Mouse (Mus musculus): ENCODE measurements around the gene Cnga1. TPM values are rescaled to one million over a fixed set of nuclear protein-coding genes. Genes with fewer than 3 reads are reported as not detected.

Gene Cnga1
- total RNA-seq, 1 experiment: not detected

- in situ Hi-C loops (cut with MboI; ENCODE audit: low sequenced_read_pairs in 2 of 2, unreplicated experiment in 2 of 2): no loop called here
- peak; percentile 36 for DNase-seq (ENCODE audit: low read depth, low spot score)
- no peaks in the 10 kb centered on the region for H3K9me3 ChIP-seq (ENCODE audit: control insufficient read depth, insufficient read depth, low read depth, low read length)
- peak overlapping the region; percentile 60 to 63 for H3K4me3 ChIP-seq (ENCODE audit: insufficient read depth in 1 of 2, low read depth in 1 of 2, low read length in 2 of 2, poor library complexity in 1 of 2, severe bottlenecking in 1 of 2)
- no peak for TF ChIP-seq MAFK (IDR thresholded peaks at IDR 0.05; ENCODE audit: insufficient read depth, low read depth, low read length)
- no peak for TF ChIP-seq CHD2 (IDR thresholded peaks at IDR 0.05; ENCODE audit: low read depth, low read length)
- TF ChIP-seq HCFC1 (IDR thresholded peaks at IDR 0.05; ENCODE audit: borderline replicate concordance, insufficient read depth, low read length): no peak
- no peak for TF ChIP-seq ZC3H11A (IDR thresholded peaks at IDR 0.05; ENCODE audit: borderline replicate concordance, low read depth, low read length)
- TF ChIP-seq ZNF384 (IDR thresholded peaks at IDR 0.05; ENCODE audit: low read depth, low read length): no peak
- no peaks in the 10 kb centered on the region for H3K36me3 ChIP-seq (ENCODE audit: control insufficient read depth, insufficient read depth, low read length, poor library complexity, severe bottlenecking)
- peaks cover 1 to 5% of the 10 kb centered on the region in 2 experiments; a peak in 2 of 4 replicates for H3K4me1 ChIP-seq (ENCODE audit: control insufficient read depth in 2 of 2, insufficient read depth in 2 of 2, low read length in 2 of 2, poor library complexity in 1 of 2)
- H3K9ac ChIP-seq (ENCODE audit: insufficient read depth, low read depth, low read length, poor library complexity, severe bottlenecking): peak overlapping the region; percentile 28; the same call in 1 of the 2 replicates
- H3K27ac ChIP-seq (ENCODE audit: insufficient read depth, low read depth, low read length, poor library complexity, severe bottlenecking): no peak overlapping the region
These were observed 4.0 kb upstream of the Cnga1 start for GRCm38 (mm10) chr5:72647958-72648595.

DNA sequence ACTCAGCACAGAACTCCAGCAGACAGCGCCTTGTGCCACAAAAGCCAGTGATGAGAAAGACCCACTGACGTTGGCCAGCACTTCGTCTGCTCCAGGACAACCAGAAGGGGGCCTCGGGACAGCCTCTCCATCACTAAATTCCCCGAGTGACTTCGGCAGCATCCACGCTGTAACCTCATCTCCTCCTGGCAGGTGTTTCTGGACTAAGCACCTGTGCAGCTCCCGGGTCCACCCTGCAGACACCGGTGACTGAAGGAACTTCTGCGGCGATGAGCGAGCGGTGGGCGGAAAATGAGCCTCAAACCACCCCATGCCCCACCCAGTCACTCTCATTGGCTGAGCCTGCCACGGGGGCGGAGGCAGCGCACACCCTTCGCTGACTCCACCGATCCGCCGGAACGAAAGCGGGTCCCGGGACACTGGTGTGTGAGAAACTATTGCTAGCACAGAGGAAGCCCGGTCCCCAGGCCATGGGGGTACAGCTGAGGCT is 3.4 kb upstream of the Cnga1 start, which contains the start of gene Nipal1:
Gene Nipal1, plus strand, starts transcription at position 378 of the 490 bp plus-strand sequence.
- H3K9ac ChIP-seq (ENCODE audit: insufficient read depth, low read depth, low read length, poor library complexity, severe bottlenecking): peak within 1 kb of the TSS; percentile 28; the same call in 1 of the 2 replicates
- H3K4me1 ChIP-seq (ENCODE audit: control insufficient read depth in 2 of 2, insufficient read depth in 2 of 2, low read length in 2 of 2, poor library complexity in 1 of 2): peaks cover 1 to 5% of the 10 kb centered on the region in 2 experiments; a peak in 2 of 4 replicates
- no peaks in the 10 kb centered on the region for H3K9me3 ChIP-seq (ENCODE audit: control insufficient read depth, insufficient read depth, low read depth, low read length)
- peak within 1 kb of the TSS; percentile 60 to 63 for H3K4me3 ChIP-seq (ENCODE audit: insufficient read depth in 1 of 2, low read depth in 1 of 2, low read length in 2 of 2, poor library complexity in 1 of 2, severe bottlenecking in 1 of 2)
- no peak within 1 kb of the TSS for H3K27ac ChIP-seq (ENCODE audit: insufficient read depth, low read depth, low read length, poor library complexity, severe bottlenecking)
- DNase-seq (ENCODE audit: low read depth, low spot score): peak; percentile 60
- in situ Hi-C loops (cut with MboI; ENCODE audit: low sequenced_read_pairs in 2 of 2, unreplicated experiment in 2 of 2): no loop called here
- no peak for TF ChIP-seq CHD2 (IDR thresholded peaks at IDR 0.05; ENCODE audit: low read depth, low read length)
- no peak for TF ChIP-seq HCFC1 (IDR thresholded peaks at IDR 0.05; ENCODE audit: borderline replicate concordance, insufficient read depth, low read length)
- TF ChIP-seq ZNF384 (IDR thresholded peaks at IDR 0.05; ENCODE audit: low read depth, low read length): no peak
- no peak for TF ChIP-seq ZC3H11A (IDR thresholded peaks at IDR 0.05; ENCODE audit: borderline replicate concordance, low read depth, low read length)
- TF ChIP-seq MAFK (IDR thresholded peaks at IDR 0.05; ENCODE audit: insufficient read depth, low read depth, low read length): no peak
- no peaks in the 10 kb centered on the region for H3K36me3 ChIP-seq (ENCODE audit: control insufficient read depth, insufficient read depth, low read length, poor library complexity, severe bottlenecking)

DNA sequence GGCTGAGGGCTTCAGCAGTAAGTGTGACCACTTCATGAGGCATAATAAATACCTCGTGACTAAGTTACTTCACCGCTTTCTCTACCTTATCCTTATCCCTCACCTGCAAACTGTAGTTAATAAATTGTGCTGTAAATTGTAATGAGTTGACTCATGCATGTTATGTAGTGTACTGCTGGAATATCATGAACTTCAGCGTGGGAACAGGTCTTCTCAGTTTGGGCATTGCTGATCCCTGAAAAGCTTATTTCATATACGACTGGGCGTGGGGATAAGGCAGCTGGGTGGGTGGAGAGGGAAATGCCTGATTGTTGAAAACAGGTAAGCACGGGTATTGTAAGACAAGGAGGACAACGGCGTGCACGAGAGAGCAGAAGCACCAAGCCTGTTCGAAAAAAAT is 2.9 kb upstream of the Cnga1 start:
- TF ChIP-seq ZC3H11A (IDR thresholded peaks at IDR 0.05; ENCODE audit: borderline replicate concordance, low read depth, low read length) (no peak), MAFK (IDR thresholded peaks at IDR 0.05; ENCODE audit: insufficient read depth, low read depth, low read length) (no peak), HCFC1 (IDR thresholded peaks at IDR 0.05; ENCODE audit: borderline replicate concordance, insufficient read depth, low read length) (no peak), CHD2 (IDR thresholded peaks at IDR 0.05; ENCODE audit: low read depth, low read length) (no peak), ZNF384 (IDR thresholded peaks at IDR 0.05; ENCODE audit: low read depth, low read length) (no peak)

GRCm38 (mm10) chr5:72646131-72646530 is 2.1 kb upstream of the Cnga1 start:
- no peaks in the 10 kb centered on the region for H3K9me3 ChIP-seq (ENCODE audit: control insufficient read depth, insufficient read depth, low read depth, low read length)
- no peak overlapping the region for H3K4me3 ChIP-seq (ENCODE audit: insufficient read depth in 1 of 2, low read depth in 1 of 2, low read length in 2 of 2, poor library complexity in 1 of 2, severe bottlenecking in 1 of 2)
- no peak overlapping the region for H3K27ac ChIP-seq (ENCODE audit: insufficient read depth, low read depth, low read length, poor library complexity, severe bottlenecking)
- H3K36me3 ChIP-seq (ENCODE audit: control insufficient read depth, insufficient read depth, low read length, poor library complexity, severe bottlenecking): no peaks in the 10 kb centered on the region
- in situ Hi-C loops (cut with MboI; ENCODE audit: low sequenced_read_pairs in 2 of 2, unreplicated experiment in 2 of 2): no loop called here
- no peak for TF ChIP-seq ZC3H11A (IDR thresholded peaks at IDR 0.05; ENCODE audit: borderline replicate concordance, low read depth, low read length)
- no peak for TF ChIP-seq MAFK (IDR thresholded peaks at IDR 0.05; ENCODE audit: insufficient read depth, low read depth, low read length)
- no peak for TF ChIP-seq CHD2 (IDR thresholded peaks at IDR 0.05; ENCODE audit: low read depth, low read length)
- no peak for TF ChIP-seq ZNF384 (IDR thresholded peaks at IDR 0.05; ENCODE audit: low read depth, low read length)
- no peak for TF ChIP-seq HCFC1 (IDR thresholded peaks at IDR 0.05; ENCODE audit: borderline replicate concordance, insufficient read depth, low read length)
- no peak overlapping the region for H3K9ac ChIP-seq (ENCODE audit: insufficient read depth, low read depth, low read length, poor library complexity, severe bottlenecking)
- H3K4me1 ChIP-seq (ENCODE audit: control insufficient read depth in 2 of 2, insufficient read depth in 2 of 2, low read length in 2 of 2, poor library complexity in 1 of 2): peaks cover 1 to 5% of the 10 kb centered on the region in 2 experiments; a peak in 2 of 4 replicates
- peak; percentile 38 for DNase-seq (ENCODE audit: low read depth, low spot score)

More for the DNA sequence above, 2.9 kb upstream of the Cnga1 start:
- no peak overlapping the region for H3K9ac ChIP-seq (ENCODE audit: insufficient read depth, low read depth, low read length, poor library complexity, severe bottlenecking)
- DNase-seq (ENCODE audit: low read depth, low spot score): no peak
- H3K36me3 ChIP-seq (ENCODE audit: control insufficient read depth, insufficient read depth, low read length, poor library complexity, severe bottlenecking): no peaks in the 10 kb centered on the region
- in situ Hi-C loops (cut with MboI; ENCODE audit: low sequenced_read_pairs in 2 of 2, unreplicated experiment in 2 of 2): no loop called here
- no peaks in the 10 kb centered on the region for H3K9me3 ChIP-seq (ENCODE audit: control insufficient read depth, insufficient read depth, low read depth, low read length)
- H3K27ac ChIP-seq (ENCODE audit: insufficient read depth, low read depth, low read length, poor library complexity, severe bottlenecking): no peak overlapping the region
- peak overlapping the region in 1 of 2 experiments; percentile 60; a peak in 2 of 4 replicates for H3K4me3 ChIP-seq (ENCODE audit: insufficient read depth in 1 of 2, low read depth in 1 of 2, low read length in 2 of 2, poor library complexity in 1 of 2, severe bottlenecking in 1 of 2)
- peaks cover 1 to 5% of the 10 kb centered on the region in 2 experiments; a peak in 2 of 4 replicates for H3K4me1 ChIP-seq (ENCODE audit: control insufficient read depth in 2 of 2, insufficient read depth in 2 of 2, low read length in 2 of 2, poor library complexity in 1 of 2)
